Mouse (Mus musculus) CH12.LX (cell line): Measurements from ENCODE around the gene Txlng. TPM values are rescaled to one million over a fixed set of nuclear protein-coding genes. Genes with fewer than 3 reads are reported as not detected.

ENCODE experiments used
- DNase-seq: peaks from one replicate; pipeline ENCODE4 v3.0.0-alpha.2; 2013; ENCODE audit errors: extremely low read depth
- H3K27ac ChIP-seq: 2 replicates; pipeline ENCODE4 v1.5.1; 2012; ENCODE audit warnings: low read depth, mild to moderate bottlenecking, control low read depth, moderate library complexity; ENCODE audit not compliant: insufficient read depth
- H3K27me3 ChIP-seq: replicated peaks from 2 replicates; pipeline ENCODE3; 2012; ENCODE audit warnings: inconsistent platforms
- H3K36me3 ChIP-seq, 2 experiments: replicated peaks in 1 of 2; 2 replicates each; pipeline versions ENCODE3 to v1.6.1; 2012; ENCODE audit warnings: inconsistent platforms in 1 of 2, low read length in 1 of 2, mild to moderate bottlenecking in 1 of 2, mixed read lengths in 1 of 2, moderate library complexity in 1 of 2; ENCODE audit not compliant: control insufficient read depth in 1 of 2, insufficient read depth in 1 of 2
- H3K4me1 ChIP-seq, 2 experiments: 2 replicates each; pipeline ENCODE4 v1.6.1; 2012; ENCODE audit warnings: inconsistent platforms in 1 of 2, moderate library complexity in 1 of 2; ENCODE audit not compliant: insufficient read depth in 2 of 2, control insufficient read depth in 1 of 2
- H3K4me2 ChIP-seq: 2 replicates; pipeline ENCODE4 v1.6.1; 2012; ENCODE audit warnings: low read depth, mild to moderate bottlenecking, control low read depth; ENCODE audit not compliant: poor library complexity, insufficient read depth, severe bottlenecking
- H3K4me3 ChIP-seq, 3 experiments: fragments of 150-350 bp in 1 of 3; sonication (generic) in 1 of 3; replicated peaks in 1 of 3; 2 replicates each; pipeline versions ENCODE3 to v1.5.1; 2011 to 2012; ENCODE audit warnings: low read depth in 2 of 3, low read length in 2 of 3, mild to moderate bottlenecking in 2 of 3, moderate library complexity in 2 of 3, control low read depth in 1 of 3, improper control_type of control experiment in 1 of 3, inconsistent platforms in 1 of 3, mixed read lengths in 1 of 3; ENCODE audit not compliant: poor library complexity in 1 of 3
- H3K79me2 ChIP-seq: replicated peaks from 2 replicates; pipeline ENCODE4 v1.6.1; 2012; ENCODE audit warnings: mild to moderate bottlenecking, moderate library complexity; ENCODE audit not compliant: control insufficient read depth, poor library complexity, insufficient read depth, severe bottlenecking; ENCODE audit errors: extremely low read depth
- H3K9ac ChIP-seq: 2 replicates; pipeline ENCODE4 v1.6.1; 2012; ENCODE audit warnings: low read depth, mild to moderate bottlenecking, control low read depth, moderate library complexity; ENCODE audit not compliant: insufficient read depth
- H3K9me3 ChIP-seq: replicated peaks from 2 replicates; pipeline ENCODE3; 2012; ENCODE audit warnings: low read length, inconsistent platforms, mixed read lengths
- CHD1 ChIP-seq: IDR thresholded peaks from 2 replicates; pipeline ENCODE4 v1.6.1; 2012; ENCODE audit warnings: low read depth, low read length, improper control_type of control experiment, inconsistent platforms
- CHD2 ChIP-seq: IDR thresholded peaks from 2 replicates; pipeline ENCODE4 v1.6.1; 2011; ENCODE audit warnings: low read length, improper control_type of control experiment
- CTCF ChIP-seq, 2 experiments: IDR thresholded peaks in 1 of 2; conservative IDR thresholded peaks in 1 of 2; 2 replicates each; pipeline ENCODE4 v1.5.1; 2011 to 2012; ENCODE audit warnings: low read depth in 2 of 2, low read length in 2 of 2, improper control_type of control experiment in 1 of 2, inconsistent platforms in 1 of 2, mild to moderate bottlenecking in 1 of 2, moderate library complexity in 1 of 2
- E2F4 ChIP-seq: IDR thresholded peaks from 2 replicates; pipeline ENCODE4 v1.6.1; 2011; ENCODE audit warnings: low read depth, low read length, improper control_type of control experiment; ENCODE audit not compliant: insufficient replicate concordance
- IRF4 ChIP-seq: IDR thresholded peaks from 2 replicates; pipeline ENCODE4 v1.6.1; 2014; ENCODE audit warnings: low read depth, mild to moderate bottlenecking, inconsistent platforms, low read length, improper control_type of control experiment
- JUN ChIP-seq: IDR thresholded peaks from 2 replicates; pipeline ENCODE4 v1.6.1; 2011; ENCODE audit warnings: low read depth, mild to moderate bottlenecking, low read length, improper control_type of control experiment, moderate library complexity; ENCODE audit not compliant: insufficient read depth
- JUND ChIP-seq: conservative IDR thresholded peaks from 2 replicates; pipeline ENCODE4 v1.6.1; 2011; ENCODE audit warnings: low read depth, low read length, improper control_type of control experiment
- MAFK ChIP-seq: IDR thresholded peaks from 2 replicates; pipeline ENCODE4 v1.6.1; 2011; ENCODE audit warnings: low read length, improper control_type of control experiment; ENCODE audit not compliant: insufficient replicate concordance
- MAZ ChIP-seq: IDR thresholded peaks from 2 replicates; pipeline ENCODE4 v1.6.1; 2012; ENCODE audit warnings: low read depth, mild to moderate bottlenecking, inconsistent platforms, low read length, improper control_type of control experiment, moderate library complexity
- MXI1 ChIP-seq: IDR thresholded peaks from 2 replicates; pipeline ENCODE4 v1.6.1; 2011; ENCODE audit warnings: mild to moderate bottlenecking, low read depth, low read length, improper control_type of control experiment
- MYC ChIP-seq: IDR thresholded peaks from 2 replicates; pipeline ENCODE4 v1.6.1; 2011; ENCODE audit warnings: low read depth, mild to moderate bottlenecking, improper control_type of control experiment, low read length
- NRF1 ChIP-seq: IDR thresholded peaks from 2 replicates; pipeline ENCODE4 v1.6.1; 2014; ENCODE audit warnings: low read depth, mild to moderate bottlenecking, inconsistent platforms, low read length, improper control_type of control experiment, moderate library complexity
- POLR2A ChIP-seq: IDR thresholded peaks from 2 replicates; pipeline ENCODE4 v1.6.1; 2011; ENCODE audit warnings: low read depth, mild to moderate bottlenecking, improper control_type of control experiment, low read length
- POLR2AphosphoS2 ChIP-seq: IDR thresholded peaks from 2 replicates; pipeline ENCODE4 v1.6.1; 2011; ENCODE audit warnings: low read depth, low read length, improper control_type of control experiment
- RAD21 ChIP-seq: IDR thresholded peaks from 2 replicates; pipeline ENCODE4 v1.6.1; 2011; ENCODE audit warnings: low read depth, mild to moderate bottlenecking, low read length, improper control_type of control experiment, moderate library complexity
- RCOR1 ChIP-seq: conservative IDR thresholded peaks from 2 replicates; pipeline ENCODE4 v1.6.1; 2012; ENCODE audit warnings: low read depth, mild to moderate bottlenecking, inconsistent platforms, low read length, improper control_type of control experiment
- SIN3A ChIP-seq: IDR thresholded peaks from 2 replicates; pipeline ENCODE4 v1.6.1; 2012; ENCODE audit warnings: low read length, improper control_type of control experiment, inconsistent platforms
- TCF12 ChIP-seq: IDR thresholded peaks from 2 replicates; pipeline ENCODE4 v1.6.1; 2014; ENCODE audit warnings: low read depth, mild to moderate bottlenecking, inconsistent platforms, low read length, improper control_type of control experiment
- ZKSCAN1 ChIP-seq: IDR thresholded peaks from 2 replicates; pipeline ENCODE4 v1.6.1; 2012; ENCODE audit warnings: low read depth, inconsistent platforms, low read length, improper control_type of control experiment, borderline replicate concordance
- ZMIZ1 ChIP-seq: IDR thresholded peaks from 2 replicates; pipeline ENCODE4 v1.6.1; 2012; ENCODE audit warnings: low read depth, mild to moderate bottlenecking, inconsistent platforms, low read length, improper control_type of control experiment
- dilution Hi-C: fragments of 300-500 bp; cut with MboI; formaldehyde crosslinking; loops from 2 replicates; pipeline ENCODE4 v1.14.3; 2020; ENCODE audit warnings: low sequenced_read_pairs; ENCODE audit not compliant: extremely low pct_unique_long_range_greater_than_20kb, extremely low pct_ligation_motif_present
- in situ Hi-C: fragments of 300-500 bp; cut with MboI; formaldehyde crosslinking; loops from 3 replicates; pipeline ENCODE4 v1.14.3; 2019; ENCODE audit warnings: low sequenced_read_pairs, low pct_ligation_motif_present, low pct_unique_long_range_greater_than_20kb, mixed read lengths
- polyA plus RNA-seq: library from polyadenylated mRNA; unstranded; fragments of >175 nt; gene quantifications from 2 replicates; pipeline ENCODE4 v1.2.1, GENCODE M21; 2012; ENCODE audit warnings: low read depth; ENCODE audit not compliant: insufficient read length
- total RNA-seq, 2 experiments: library from RNA; depleted of rRNA; stranded (reverse); fragments of 300-350 nt in 1 of 2; fragments of >200 nt in 1 of 2; gene quantifications; 2 replicates each; pipeline ENCODE4 v1.2.3; 2012 to 2014

Gene Txlng
- total and polyA plus RNA-seq, 3 experiments, result 12.7 to 29.2 (median 22.1) TPM

DNA sequence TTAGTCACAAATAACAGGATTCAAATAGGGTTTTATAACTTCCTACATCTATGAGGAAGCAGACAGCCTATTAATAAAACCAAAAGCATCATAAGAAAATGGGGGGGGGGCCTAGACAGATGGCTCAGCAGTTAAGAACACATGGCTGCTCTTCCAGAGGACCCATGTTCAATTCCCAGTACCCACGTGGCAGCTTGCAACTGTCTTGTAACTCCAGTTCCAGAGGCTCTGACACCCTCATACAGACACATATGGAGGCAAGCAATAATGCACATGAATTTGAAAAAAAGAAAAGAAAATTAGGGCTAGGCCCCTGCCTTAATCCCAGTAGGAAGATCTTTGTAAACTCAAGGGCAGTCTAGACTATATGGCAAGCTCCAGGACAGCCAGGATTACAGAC is 40.9 kb downstream of the Txlng start:
- in situ Hi-C loops, result no loop called here
- Histone ChIP-seq H3K4me1 (no peaks in the 10 kb centered on the region), H3K9me3 (no peaks in the 10 kb centered on the region), H3K27me3 (no peaks in the 10 kb centered on the region), H3K9ac (no peak overlapping the region), H3K79me2 (no peaks in the 10 kb centered on the region), H3K27ac (no peak overlapping the region), H3K4me3 (no peak overlapping the region), H3K4me2 (no peak overlapping the region), H3K36me3 (peaks cover 31 to 59% of the 10 kb centered on the region in 2 experiments)
- no peak for TF ChIP-seq RCOR1
- 0 out of 2 replicates have a peak, but pooled peaks have one; percentile 15 for TF ChIP-seq POLR2A
- no peak for TF ChIP-seq SIN3A
- no peak for TF ChIP-seq IRF4
- no peak for TF ChIP-seq JUND
- TF ChIP-seq POLR2AphosphoS2, result peak; percentile 70; the same call in 1 of the 2 replicates
- TF ChIP-seq RAD21, result no peak
- TF ChIP-seq JUN, result no peak
- no peak for TF ChIP-seq MYC
- no peak for TF ChIP-seq CHD1
- TF ChIP-seq CHD2, result no peak
- dilution Hi-C loops, result no loop called here
- no peak for DNase-seq

DNA sequence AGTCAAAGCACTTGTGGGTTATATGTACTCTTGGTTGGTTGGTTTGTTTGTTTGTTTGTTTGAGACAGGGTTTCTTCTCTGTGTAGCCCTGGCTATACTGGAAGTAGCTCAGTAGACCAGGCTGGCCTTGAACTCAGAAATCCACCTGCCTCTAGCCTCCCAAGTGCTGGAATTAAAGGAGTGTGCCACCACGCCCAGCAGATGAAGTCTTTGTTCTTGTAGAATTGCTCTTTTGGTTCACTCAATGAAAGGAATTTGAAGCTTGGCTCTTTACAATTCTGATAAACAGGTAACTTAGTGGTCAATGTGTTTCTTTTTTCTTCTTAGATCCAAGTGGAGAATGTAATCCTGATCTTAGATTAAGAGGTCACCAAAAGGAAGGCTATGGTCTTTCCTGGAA is 58.5 kb downstream of the Txlng start:
- Histone ChIP-seq H3K27me3 (no peaks in the 10 kb centered on the region), H3K4me1 (peaks cover 0 to 6% of the 10 kb centered on the region in 2 experiments; a peak in 1 of 4 replicates), H3K9me3 (no peaks in the 10 kb centered on the region), H3K27ac (no peak overlapping the region), H3K36me3 (peaks cover 39 to 72% of the 10 kb centered on the region in 2 experiments), H3K9ac (no peak overlapping the region), H3K4me2 (no peak overlapping the region), H3K79me2 (peaks cover 33% of the 10 kb centered on the region), H3K4me3 (no peak overlapping the region)
- TF ChIP-seq IRF4, result no peak
- TF ChIP-seq CHD2, result no peak
- no peak for TF ChIP-seq NRF1
- no peak for TF ChIP-seq RCOR1
- TF ChIP-seq ZMIZ1, result no peak
- TF ChIP-seq CTCF (conservative IDR thresholded peaks at IDR 0.05 in 1 of 2, IDR thresholded peaks at IDR 0.05 in 1 of 2; ENCODE audit: low read depth in 2 of 2, low read length in 2 of 2), result no peak
- no peak for TF ChIP-seq MAZ
- no peak for TF ChIP-seq MXI1
- no peak for TF ChIP-seq MAFK
- TF ChIP-seq TCF12, result no peak
- no peak for TF ChIP-seq E2F4
- no peak for TF ChIP-seq ZKSCAN1
- dilution Hi-C loops, result no loop called here
- in situ Hi-C loops, result no loop called here
- DNase-seq, result no peak
